Mouse (Mus musculus) midbrain, embryonic 13.5 days (tissue): ENCODE measurements around the gene Tmem120b. TPM values are rescaled to one million over a fixed set of nuclear protein-coding genes. Genes with fewer than 3 reads are reported as not detected.

ENCODE experiments used
- ATAC-seq: fragments of 200-750 bp; cut with Nextera tagmentation; 2 replicates; pipeline ENCODE4 v1.8.0; 2017; ENCODE audit warnings: mild to moderate bottlenecking, moderate TSS enrichment, moderate library complexity
- H3K27ac ChIP-seq: fragments of 300-500 bp; sonication (generic); 2 replicates; pipeline ENCODE4 v1.5.1; 2015; ENCODE audit warnings: inconsistent platforms, mild to moderate bottlenecking, moderate library complexity
- H3K27me3 ChIP-seq: fragments of 300-500 bp; sonication (generic); 2 replicates; pipeline ENCODE4 v1.6.1; 2015; ENCODE audit warnings: mild to moderate bottlenecking, inconsistent platforms
- H3K36me3 ChIP-seq: fragments of 300-500 bp; sonication (generic); 2 replicates; pipeline ENCODE4 v1.6.1; 2015; ENCODE audit warnings: mild to moderate bottlenecking, inconsistent platforms
- H3K4me1 ChIP-seq: fragments of 300-500 bp; sonication (generic); replicated peaks from 2 replicates; pipeline ENCODE4 v1.6.1; 2015; ENCODE audit warnings: inconsistent platforms
- H3K4me2 ChIP-seq: fragments of 300-500 bp; sonication (generic); replicated peaks from 2 replicates; pipeline ENCODE4 v1.6.1; 2015; ENCODE audit warnings: moderate library complexity, mild to moderate bottlenecking, inconsistent platforms
- H3K4me3 ChIP-seq: fragments of 300-500 bp; sonication (generic); replicated peaks from 2 replicates; pipeline ENCODE4 v1.5.1; 2015; ENCODE audit warnings: mild to moderate bottlenecking, inconsistent platforms
- H3K9ac ChIP-seq: fragments of 300-500 bp; sonication (generic); replicated peaks from 2 replicates; pipeline ENCODE4 v1.6.1; 2015; ENCODE audit warnings: mild to moderate bottlenecking, inconsistent platforms
- H3K9me3 ChIP-seq: fragments of 300-500 bp; sonication (generic); 2 replicates; pipeline ENCODE4 v1.6.1; 2016; ENCODE audit warnings: mild to moderate bottlenecking, inconsistent platforms
- WGBS: fragments of 180-500 bp; shearing (Covaris S2); methylation state at CpG from one replicate; pipeline ENCODE4 v1.1.7; 2015; 5-methylcytosine and 5-hydroxymethylcytosine counted together
- polyA plus RNA-seq: library from polyadenylated mRNA; unstranded; fragments of >200 nt; fragmentation: Nextera tagmentation; extraction: Ambion mirVana; gene quantifications from 2 replicates; pipeline ENCODE4 v1.2.1, GENCODE M21; 2015

Gene Tmem120b
- polyA plus RNA-seq, 1 experiment from 2014 or later, result 12.8 TPM

- Histone ChIP-seq H3K9me3 (no peaks in the 10 kb centered on the region), H3K36me3 (peaks cover 88% of the 10 kb centered on the region), H3K27ac (no peak overlapping the region), H3K4me1 (no peaks in the 10 kb centered on the region), H3K27me3 (no peaks in the 10 kb centered on the region), H3K9ac (no peak overlapping the region), H3K4me3 (no peak overlapping the region), H3K4me2 (no peak overlapping the region)
- WGBS, result 92% methylated on average over 12 of the region's 15 CpGs
- no peak for ATAC-seq
Measured at GRCm38 (mm10) chr5:123160341-123160740, 92.1 kb downstream of the Tmem120b start.

GRCm38 (mm10) chr5:123162942-123163341 is 94.7 kb downstream of the Tmem120b start:
- H3K4me2 ChIP-seq, result no peak overlapping the region
- no peak for ATAC-seq
- no peaks in the 10 kb centered on the region for H3K27me3 ChIP-seq
- WGBS, result 81% methylated on average over 9 of the region's 9 CpGs
- peaks cover 89% of the 10 kb centered on the region for H3K36me3 ChIP-seq
- H3K4me3 ChIP-seq, result no peak overlapping the region
- no peak overlapping the region for H3K9ac ChIP-seq
- H3K4me1 ChIP-seq, result no peaks in the 10 kb centered on the region
- H3K9me3 ChIP-seq, result no peaks in the 10 kb centered on the region
- H3K27ac ChIP-seq, result no peak overlapping the region

GRCm38 (mm10) chr5:123166437-123166836 is 98.2 kb downstream of the Tmem120b start:
- WGBS, result 91% methylated on average over 10 of the region's 10 CpGs
- Histone ChIP-seq H3K9me3 (no peaks in the 10 kb centered on the region), H3K36me3 (peaks cover 55% of the 10 kb centered on the region), H3K27ac (no peak overlapping the region), H3K4me1 (no peaks in the 10 kb centered on the region), H3K4me2 (no peak overlapping the region), H3K4me3 (no peak overlapping the region), H3K27me3 (no peaks in the 10 kb centered on the region), H3K9ac (no peak overlapping the region)
- ATAC-seq, result no peak

Other genes with a start within 250 kb of the Tmem120b start
- 527 and 540 TPM in 2 replicates for gene Anapc5, start 247.1 kb upstream of the Tmem120b start, polyA plus RNA-seq
- gene Rnf34, start 218.4 kb upstream of the Tmem120b start, polyA plus RNA-seq, result 55.5 and 56.1 TPM in 2 replicates
- 116 and 117 TPM in 2 replicates for gene Kdm2b, start 78.6 kb upstream of the Tmem120b start, polyA plus RNA-seq
- 8.6 and 10.5 TPM in 2 replicates for gene Orai1, start 53.3 kb upstream of the Tmem120b start, polyA plus RNA-seq
- gene Morn3, start 21.4 kb upstream of the Tmem120b start, polyA plus RNA-seq, result 0.32 TPM in 1 of 2 replicates, not detected in the other
- 2.6 and 3.3 TPM in 2 replicates for gene Rhof, start 64.3 kb downstream of the Tmem120b start, polyA plus RNA-seq
- 13.3 and 14.1 TPM in 2 replicates for gene Setd1b, start 73.8 kb downstream of the Tmem120b start, polyA plus RNA-seq
- 72.2 and 74.0 TPM in 2 replicates for gene Psmd9, start 101.0 kb downstream of the Tmem120b start, polyA plus RNA-seq
- not detected in 2 replicates for gene Hpd, start 114.3 kb downstream of the Tmem120b start, polyA plus RNA-seq
- gene Wdr66, start 183.7 kb downstream of the Tmem120b start, polyA plus RNA-seq, result 0.93 and 1.2 TPM in 2 replicates